Mouse (Mus musculus): Measurements from ENCODE around the gene Slc25a22. TPM values are rescaled to one million over a fixed set of nuclear protein-coding genes. Genes with fewer than 3 reads are reported as not detected.

Slc25a22 gene
- 14.1 and 20.2 TPM in 2 replicates for polyA plus RNA-seq (2015; fragmentation: Nextera tagmentation; extraction: Ambion mirVana)

DNA sequence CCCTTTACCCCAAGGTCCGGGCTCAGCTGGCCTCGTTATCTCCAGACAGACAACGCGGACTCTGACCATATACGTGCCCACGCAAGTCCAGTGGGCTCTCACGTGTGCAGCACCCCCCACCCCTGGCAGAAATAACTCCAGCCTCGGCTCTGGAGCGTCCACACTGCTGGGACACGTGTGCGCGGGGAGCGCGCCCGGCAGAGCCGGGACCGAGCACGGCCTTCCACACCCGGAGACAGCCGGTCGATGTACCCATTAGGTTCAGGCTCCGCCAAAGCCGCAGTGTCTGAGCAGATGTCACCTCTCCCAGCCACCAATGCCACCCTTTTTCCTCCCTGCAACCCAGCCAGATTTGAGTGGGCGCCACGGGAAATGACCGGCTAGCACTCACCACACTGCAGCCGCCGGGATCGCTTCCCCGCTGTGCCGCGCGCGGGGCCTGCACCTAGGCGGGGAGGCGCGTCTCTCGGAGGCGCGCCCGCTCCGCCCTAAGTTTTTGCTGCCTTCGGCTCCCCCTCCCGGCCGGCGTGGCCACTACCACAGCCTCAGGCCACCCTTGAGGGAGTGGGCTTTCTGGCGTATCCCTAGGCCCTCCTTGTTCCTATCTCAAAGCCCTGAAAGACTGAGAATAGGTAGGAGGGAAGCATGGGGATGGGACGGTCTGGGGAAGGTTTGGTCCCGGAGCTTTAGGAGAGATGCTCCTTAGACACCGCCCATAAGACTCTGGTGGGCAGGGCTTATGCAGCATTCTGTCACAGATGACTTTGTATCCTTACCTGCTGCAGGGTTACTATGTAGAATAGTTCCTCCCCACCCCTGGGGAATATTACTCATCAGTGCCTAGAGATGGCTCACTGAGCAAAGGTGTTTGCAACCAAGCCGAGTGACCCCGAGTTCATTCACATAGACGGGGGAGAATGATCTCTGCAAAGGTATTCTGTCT is at the start of gene Slc25a22:
Gene Slc25a22 (minus strand): TSS at position 715 of the 943 bp plus-strand sequence.
- H3K9ac ChIP-seq: peak within 1 kb of the TSS; percentile 71
- 6% methylated on average over 53 of the region's 53 CpGs for WGBS
- H3K4me3 ChIP-seq: peak within 1 kb of the TSS; percentile 63
- ATAC-seq (replicated peaks; ENCODE audit: insufficient number of reproducible peaks, insufficient read depth, low FRiP score, low read depth): peak; percentile 68
- H3K4me2 ChIP-seq: peak within 1 kb of the TSS; percentile 89
- no peaks in the 10 kb centered on the region for H3K9me3 ChIP-seq (replicated peaks)
- peaks cover 22% of the 10 kb centered on the region for H3K36me3 ChIP-seq
- peaks cover 55% of the 10 kb centered on the region for H3K4me1 ChIP-seq (replicated peaks)
- H3K27me3 ChIP-seq: no peaks in the 10 kb centered on the region
- H3K27ac ChIP-seq: peak within 1 kb of the TSS; percentile 57

DNA sequence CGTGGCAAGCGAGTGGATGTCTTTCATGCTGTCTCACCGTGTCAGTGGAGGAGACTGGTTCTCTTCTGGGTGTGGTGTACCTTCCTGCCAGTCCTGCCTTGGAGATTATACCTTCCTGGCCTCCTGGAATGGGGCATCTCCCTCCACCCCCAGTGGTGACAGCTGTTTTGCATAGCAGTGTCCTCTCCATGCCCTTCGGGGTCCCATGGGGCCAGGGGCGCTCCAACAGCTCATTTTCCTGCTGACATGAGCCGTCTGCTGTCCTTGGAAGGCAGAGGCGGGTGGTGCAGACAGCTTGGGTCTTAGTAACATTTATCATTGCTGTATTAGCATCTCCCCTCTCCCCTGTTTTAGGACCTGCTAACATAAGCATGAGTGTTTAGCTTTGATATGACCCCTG is 49.4 kb upstream of the Slc25a22 start:
- 62% methylated on average over 7 of the region's 7 CpGs for WGBS
- no peak for ATAC-seq (replicated peaks; ENCODE audit: insufficient number of reproducible peaks, insufficient read depth, low FRiP score, low read depth)

GRCm38 (mm10) chr7:141486239-141486638 is 48.5 kb upstream of the Slc25a22 start:
- Histone ChIP-seq H3K9me3 (replicated peaks) (no peaks in the 10 kb centered on the region), H3K4me2 (no peak overlapping the region), H3K4me1 (replicated peaks) (peaks cover 27% of the 10 kb centered on the region), H3K27me3 (no peaks in the 10 kb centered on the region), H3K4me3 (no peak overlapping the region), H3K36me3 (no peaks in the 10 kb centered on the region; the same call in 1 of the 2 replicates), H3K9ac (no peak overlapping the region), H3K27ac (no peak overlapping the region)
- 85% methylated on average over 1 of the region's 1 CpGs for WGBS
- no peak for ATAC-seq (replicated peaks; ENCODE audit: insufficient number of reproducible peaks, insufficient read depth, low FRiP score, low read depth)

More for the DNA sequence above, 49.4 kb upstream of the Slc25a22 start:
- peaks cover 18% of the 10 kb centered on the region for H3K4me1 ChIP-seq (replicated peaks)
- H3K9me3 ChIP-seq (replicated peaks): no peaks in the 10 kb centered on the region
- no peak overlapping the region for H3K9ac ChIP-seq
- H3K4me2 ChIP-seq: no peak overlapping the region
- no peaks in the 10 kb centered on the region; the same call in 1 of the 2 replicates for H3K36me3 ChIP-seq
- H3K27me3 ChIP-seq: no peaks in the 10 kb centered on the region
- no peak overlapping the region for H3K4me3 ChIP-seq
- H3K27ac ChIP-seq: no peak overlapping the region

GRCm38 (mm10) chr7:141485606-141486005 is 47.9 kb upstream of the Slc25a22 start:
- Histone ChIP-seq H3K4me2 (no peak overlapping the region), H3K36me3 (no peaks in the 10 kb centered on the region), H3K27me3 (no peaks in the 10 kb centered on the region), H3K9ac (no peak overlapping the region), H3K9me3 (replicated peaks) (no peaks in the 10 kb centered on the region), H3K27ac (no peak overlapping the region), H3K4me1 (replicated peaks) (peaks cover 32% of the 10 kb centered on the region), H3K4me3 (no peak overlapping the region)
- ATAC-seq (replicated peaks; ENCODE audit: insufficient number of reproducible peaks, insufficient read depth, low FRiP score, low read depth): no peak
- 71% methylated on average over 2 of the region's 2 CpGs for WGBS

DNA sequence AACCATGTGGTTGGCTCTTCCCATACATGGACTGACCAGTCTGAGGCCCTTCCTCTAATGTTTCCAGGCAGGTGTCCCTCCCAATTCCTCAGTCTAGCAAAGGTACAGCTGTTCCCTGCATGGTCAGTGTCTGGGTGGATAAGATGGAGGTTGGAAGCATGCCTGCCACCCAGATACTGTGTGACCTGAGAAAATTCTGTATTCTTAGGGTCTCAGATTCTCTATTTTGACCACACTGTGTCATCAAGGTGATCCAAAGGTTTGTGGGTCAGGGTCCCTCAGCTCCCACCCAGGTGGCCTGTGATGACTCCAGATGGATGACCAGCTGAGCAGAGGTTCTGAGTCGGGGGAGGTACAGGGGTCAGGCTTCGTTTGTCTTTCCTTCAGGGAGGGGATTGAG is 47.5 kb upstream of the Slc25a22 start:
- Histone ChIP-seq H3K4me1 (replicated peaks) (peaks cover 36% of the 10 kb centered on the region), H3K27ac (no peak overlapping the region), H3K27me3 (no peaks in the 10 kb centered on the region), H3K9ac (no peak overlapping the region), H3K4me3 (no peak overlapping the region), H3K4me2 (no peak overlapping the region), H3K36me3 (no peaks in the 10 kb centered on the region), H3K9me3 (replicated peaks) (no peaks in the 10 kb centered on the region)
- WGBS: 77% methylated on average over 2 of the region's 2 CpGs
- no peak for ATAC-seq (replicated peaks; ENCODE audit: insufficient number of reproducible peaks, insufficient read depth, low FRiP score, low read depth)

DNA sequence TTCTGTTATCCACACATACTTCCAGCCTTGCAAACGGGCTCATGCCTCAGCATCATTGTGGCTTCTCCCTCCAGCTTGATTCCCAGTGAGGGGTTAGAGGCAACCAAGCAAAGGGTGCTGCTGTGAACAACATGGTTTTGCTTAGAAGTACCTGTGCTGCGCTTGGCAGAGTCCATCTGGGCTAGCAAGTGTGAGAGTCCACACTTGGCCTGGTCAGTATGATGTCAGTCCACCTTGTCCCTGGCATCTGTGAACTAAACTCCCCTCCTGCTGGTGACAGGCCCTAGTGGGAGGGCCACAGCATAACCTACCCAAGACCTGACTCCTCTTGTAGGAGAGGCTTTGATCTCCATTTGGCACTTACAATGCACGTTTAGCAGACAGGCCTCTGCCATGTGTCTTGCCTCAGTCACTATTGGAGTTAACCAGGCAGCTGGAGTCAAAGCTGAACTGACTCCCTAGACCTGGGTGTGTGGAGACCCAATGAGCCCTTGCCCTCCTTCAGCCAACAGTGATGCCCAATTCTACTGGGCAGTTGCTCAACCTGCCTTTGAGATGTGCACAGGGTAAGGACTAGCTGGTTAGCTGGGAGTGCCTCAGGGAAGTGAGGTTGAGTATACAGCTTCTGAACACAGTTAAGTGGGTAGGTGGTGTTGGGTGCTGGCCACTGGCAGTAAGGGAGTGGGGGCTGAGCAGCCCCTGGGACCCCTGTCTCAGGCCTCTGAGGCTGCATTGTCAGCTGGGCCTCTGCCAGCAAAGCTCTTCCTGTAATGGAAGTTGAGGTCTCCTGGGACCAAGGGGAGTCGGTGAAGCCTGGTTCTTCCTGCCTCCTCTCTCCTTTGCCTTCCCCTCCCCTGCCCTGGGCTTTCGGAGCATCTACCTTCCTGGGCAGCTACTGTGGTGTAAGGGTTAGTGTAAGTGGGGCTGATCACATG is 46.8 kb upstream of the Slc25a22 start:
- H3K36me3 ChIP-seq: no peaks in the 10 kb centered on the region
- peaks cover 37% of the 10 kb centered on the region for H3K4me1 ChIP-seq (replicated peaks)
- no peak overlapping the region for H3K27ac ChIP-seq
- ATAC-seq (replicated peaks; ENCODE audit: insufficient number of reproducible peaks, insufficient read depth, low FRiP score, low read depth): no peak
- no peaks in the 10 kb centered on the region for H3K9me3 ChIP-seq (replicated peaks)
- no peak overlapping the region for H3K4me3 ChIP-seq
- 54% methylated on average over 5 of the region's 5 CpGs for WGBS
- H3K9ac ChIP-seq: no peak overlapping the region
- H3K4me2 ChIP-seq: no peak overlapping the region
- H3K27me3 ChIP-seq: no peaks in the 10 kb centered on the region

- Histone ChIP-seq H3K4me2 (no peak overlapping the region), H3K4me1 (replicated peaks) (peaks cover 41% of the 10 kb centered on the region), H3K9ac (no peak overlapping the region), H3K27ac (no peak overlapping the region), H3K36me3 (no peaks in the 10 kb centered on the region), H3K9me3 (replicated peaks) (no peaks in the 10 kb centered on the region), H3K4me3 (no peak overlapping the region), H3K27me3 (no peaks in the 10 kb centered on the region)
- 72% methylated on average over 6 of the region's 6 CpGs for WGBS
- ATAC-seq (replicated peaks; ENCODE audit: insufficient number of reproducible peaks, insufficient read depth, low FRiP score, low read depth): no peak
Observed at GRCm38 (mm10) chr7:141483114-141483653, 45.5 kb upstream of the Slc25a22 start.

DNA sequence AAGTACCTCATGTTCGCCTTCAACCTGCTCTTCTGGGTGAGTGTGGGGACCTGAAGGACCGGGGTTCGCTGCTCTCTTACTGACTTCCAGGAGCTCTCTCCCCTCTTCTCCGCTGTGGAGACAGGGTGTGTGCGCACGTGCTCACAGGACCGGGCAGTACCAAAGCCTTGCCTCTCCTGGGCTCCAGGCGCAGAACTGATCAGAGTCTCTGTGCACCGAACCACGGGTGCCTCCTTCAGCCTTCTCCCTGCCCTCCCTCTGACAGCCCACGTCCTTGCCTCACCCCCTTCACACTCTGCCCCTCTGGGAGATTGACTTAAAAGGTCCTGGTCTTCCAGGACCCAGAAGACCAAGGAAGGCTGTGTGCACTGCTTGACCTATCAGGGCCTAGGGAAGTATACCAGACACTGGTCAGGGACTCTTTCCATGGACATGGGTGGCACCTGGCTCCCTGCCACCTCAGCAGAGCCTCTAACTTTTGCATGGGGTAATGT is 44.9 kb upstream of the Slc25a22 start:
- H3K9ac ChIP-seq: peak overlapping the region; percentile 60; the same call in 1 of the 2 replicates
- peak overlapping the region; percentile 100 for H3K4me2 ChIP-seq
- no peak overlapping the region for H3K27ac ChIP-seq
- H3K4me1 ChIP-seq (replicated peaks): peaks cover 47% of the 10 kb centered on the region
- H3K36me3 ChIP-seq: no peaks in the 10 kb centered on the region
- ATAC-seq (replicated peaks; ENCODE audit: insufficient number of reproducible peaks, insufficient read depth, low FRiP score, low read depth): no peak
- peak overlapping the region; percentile 66 for H3K4me3 ChIP-seq
- WGBS: 16% methylated on average over 11 of the region's 11 CpGs
- H3K9me3 ChIP-seq (replicated peaks): no peaks in the 10 kb centered on the region
- H3K27me3 ChIP-seq: no peaks in the 10 kb centered on the region

DNA sequence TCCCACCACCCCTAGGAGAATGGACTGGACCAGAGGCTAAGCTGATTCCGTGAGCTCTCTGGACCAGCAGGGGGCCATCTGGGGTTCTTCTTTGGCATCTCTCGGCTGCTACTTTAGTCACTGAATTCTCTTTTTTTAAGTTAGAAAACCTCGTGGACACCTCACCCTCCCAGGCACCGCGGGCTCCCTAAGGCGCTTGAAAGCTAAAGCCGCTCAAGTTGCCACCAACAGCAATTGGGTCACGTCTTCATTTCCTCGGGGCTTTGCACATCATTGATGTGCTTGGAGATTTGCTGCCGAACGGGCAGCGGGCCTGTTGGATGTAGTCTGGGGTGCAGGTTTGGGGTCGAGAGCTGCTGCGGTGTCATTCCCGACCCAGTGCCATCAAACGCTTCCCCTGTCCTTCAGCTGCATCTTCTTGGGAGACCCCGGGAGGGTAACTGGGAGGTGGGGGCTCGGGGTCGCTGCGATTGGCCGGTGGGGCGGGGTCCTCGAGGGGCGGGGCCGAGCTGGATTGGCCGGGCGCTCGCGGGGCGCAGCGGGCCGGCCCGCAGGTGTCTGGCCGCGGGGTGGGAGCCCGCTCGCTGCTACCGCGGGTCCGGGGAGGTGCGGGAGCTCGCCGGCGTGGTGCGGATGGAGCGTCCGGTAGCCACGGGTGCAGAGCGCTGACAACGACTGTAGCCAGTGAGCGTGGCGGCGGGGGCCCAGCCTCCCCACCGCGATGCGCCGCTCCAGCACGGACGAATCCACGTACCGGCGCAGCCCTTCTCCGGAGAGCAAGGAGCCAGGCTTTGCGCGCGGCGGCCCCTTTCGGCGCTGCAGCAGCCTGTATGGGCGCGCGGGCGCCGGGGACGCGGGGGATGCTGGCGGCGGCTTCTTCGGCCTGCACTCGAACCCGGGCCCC is 44.1 kb upstream of the Slc25a22 start:
- Histone ChIP-seq H3K27ac (no peak overlapping the region), H3K4me1 (replicated peaks) (peaks cover 56% of the 10 kb centered on the region), H3K36me3 (no peaks in the 10 kb centered on the region), H3K9me3 (replicated peaks) (no peaks in the 10 kb centered on the region), H3K4me2 (peak overlapping the region; percentile 100), H3K4me3 (peak overlapping the region; percentile 66), H3K27me3 (no peaks in the 10 kb centered on the region), H3K9ac (peak overlapping the region; percentile 60)
- 1% methylated on average over 81 of the region's 81 CpGs for WGBS
- no peak for ATAC-seq (replicated peaks; ENCODE audit: insufficient number of reproducible peaks, insufficient read depth, low FRiP score, low read depth)

DNA sequence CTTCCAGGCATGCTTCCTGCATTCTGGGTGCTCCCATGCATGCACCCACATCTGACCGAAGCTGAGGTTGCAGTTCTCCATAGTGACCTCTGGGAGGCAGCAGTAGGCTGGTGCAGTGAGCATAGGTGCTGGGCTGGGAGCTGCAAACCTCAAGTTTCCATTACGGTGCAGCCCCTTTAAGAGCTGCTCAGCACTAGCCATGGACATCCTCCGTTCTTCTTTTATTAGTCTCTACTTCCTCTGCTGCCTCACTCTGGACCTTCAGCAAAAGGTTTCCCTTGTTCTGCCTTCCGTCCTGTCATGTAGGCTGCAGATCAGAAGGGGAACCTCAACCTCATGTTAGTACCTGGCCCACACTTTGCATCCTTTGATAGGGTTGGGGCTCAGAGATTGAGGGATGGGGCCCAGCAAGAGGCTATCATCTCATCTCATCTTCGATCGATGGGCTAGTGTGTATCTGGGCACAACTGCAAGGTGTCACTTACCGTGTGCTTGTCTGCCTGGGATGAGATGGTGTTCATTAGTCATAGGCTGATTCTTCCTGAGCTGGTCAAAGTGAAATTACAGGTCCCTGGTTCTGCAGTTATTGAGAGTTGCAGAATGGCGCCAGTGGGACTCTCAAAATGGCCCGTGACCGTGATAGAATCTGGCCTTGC is 43.3 kb upstream of the Slc25a22 start:
- no peak overlapping the region for H3K9ac ChIP-seq
- peak overlapping the region; percentile 100 for H3K4me2 ChIP-seq
- H3K27ac ChIP-seq: no peak overlapping the region
- H3K4me3 ChIP-seq: peak overlapping the region; percentile 66
- 0 out of 2 replicates have a peak, but pooled peaks have one; percentile 15 for ATAC-seq (replicated peaks; ENCODE audit: insufficient number of reproducible peaks, insufficient read depth, low FRiP score, low read depth)
- peaks cover 63% of the 10 kb centered on the region for H3K4me1 ChIP-seq (replicated peaks)
- H3K27me3 ChIP-seq: no peaks in the 10 kb centered on the region
- 12% methylated on average over 10 of the region's 10 CpGs for WGBS
- H3K36me3 ChIP-seq: no peaks in the 10 kb centered on the region
- no peaks in the 10 kb centered on the region for H3K9me3 ChIP-seq (replicated peaks)
